Mouse (Mus musculus) small intestine, adult 2 months (tissue): Measurements from ENCODE around the gene Gm10392.

Source experiments
- CTCF ChIP-seq: fragments of 200-500 bp; IDR thresholded peaks from 2 replicates; pipeline ENCODE4 v1.5.1; 2012; ENCODE audit warnings: low read depth, mild to moderate bottlenecking, control low read depth, inconsistent platforms, low read length, moderate library complexity, mixed read lengths; ENCODE audit not compliant: insufficient replicate concordance, insufficient read length; ENCODE audit errors: extremely low read depth
- POLR2A ChIP-seq: fragments of 200-500 bp; IDR thresholded peaks from 2 replicates; pipeline ENCODE4 v1.6.1; 2012; ENCODE audit warnings: low read depth, mild to moderate bottlenecking, control low read depth, inconsistent platforms, low read length, moderate library complexity

DNA sequence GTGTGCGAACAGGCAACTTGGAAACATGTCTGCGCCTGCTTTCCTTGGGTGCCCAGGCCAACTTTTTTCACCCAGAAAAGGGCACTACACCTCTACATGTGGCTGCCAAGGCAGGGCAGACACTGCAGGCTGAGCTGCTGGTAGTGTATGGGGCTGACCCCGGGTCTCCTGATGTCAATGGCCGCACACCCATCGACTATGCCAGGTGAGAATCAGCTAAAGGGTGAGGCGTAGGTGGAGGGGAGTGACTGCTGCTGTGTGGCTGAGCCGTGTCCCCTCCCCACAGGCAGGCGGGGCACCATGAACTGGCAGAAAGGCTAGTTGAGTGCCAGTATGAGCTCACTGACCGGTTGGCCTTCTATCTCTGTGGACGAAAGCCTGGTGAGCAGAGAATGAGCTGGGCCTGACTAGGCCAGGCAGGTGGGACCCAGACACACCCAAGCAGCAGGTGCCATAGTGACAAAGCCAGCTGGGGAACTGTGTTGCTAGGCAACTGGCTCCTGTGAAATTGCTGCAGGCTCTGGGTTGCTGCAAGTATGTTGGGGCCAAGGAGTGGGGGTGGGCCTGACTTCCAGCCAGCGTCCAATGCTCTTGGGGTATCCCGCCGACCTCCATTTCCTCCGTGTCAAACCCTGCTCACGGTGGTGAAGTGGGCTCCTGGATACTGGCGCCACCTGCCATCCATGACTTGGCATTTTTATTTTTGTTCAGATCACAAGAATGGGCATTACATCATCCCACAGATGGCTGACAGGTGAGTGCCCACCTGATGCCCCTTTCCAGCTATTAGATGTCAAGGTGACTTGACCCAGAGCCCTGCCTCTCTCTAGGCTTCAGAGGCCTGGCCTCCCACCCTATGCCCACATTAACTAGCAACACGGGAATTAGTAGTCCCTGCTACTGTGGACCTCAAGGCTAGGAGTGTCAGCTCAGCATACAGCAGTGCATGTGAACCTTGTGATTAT lies 18.4 kb downstream of the Gm10392 start:
- TF ChIP-seq CTCF: no peak
- TF ChIP-seq POLR2A: no peak
